Mouse (Mus musculus): ENCODE data around the gene Gng2. TPM values are rescaled to one million over a fixed set of nuclear protein-coding genes. Genes with fewer than 3 reads are reported as not detected.

The Gng2 gene
- polyA plus RNA-seq (2014; fragmentation: Nextera tagmentation; extraction: Ambion mirVana), result 134 and 152 TPM in 2 replicates

DNA sequence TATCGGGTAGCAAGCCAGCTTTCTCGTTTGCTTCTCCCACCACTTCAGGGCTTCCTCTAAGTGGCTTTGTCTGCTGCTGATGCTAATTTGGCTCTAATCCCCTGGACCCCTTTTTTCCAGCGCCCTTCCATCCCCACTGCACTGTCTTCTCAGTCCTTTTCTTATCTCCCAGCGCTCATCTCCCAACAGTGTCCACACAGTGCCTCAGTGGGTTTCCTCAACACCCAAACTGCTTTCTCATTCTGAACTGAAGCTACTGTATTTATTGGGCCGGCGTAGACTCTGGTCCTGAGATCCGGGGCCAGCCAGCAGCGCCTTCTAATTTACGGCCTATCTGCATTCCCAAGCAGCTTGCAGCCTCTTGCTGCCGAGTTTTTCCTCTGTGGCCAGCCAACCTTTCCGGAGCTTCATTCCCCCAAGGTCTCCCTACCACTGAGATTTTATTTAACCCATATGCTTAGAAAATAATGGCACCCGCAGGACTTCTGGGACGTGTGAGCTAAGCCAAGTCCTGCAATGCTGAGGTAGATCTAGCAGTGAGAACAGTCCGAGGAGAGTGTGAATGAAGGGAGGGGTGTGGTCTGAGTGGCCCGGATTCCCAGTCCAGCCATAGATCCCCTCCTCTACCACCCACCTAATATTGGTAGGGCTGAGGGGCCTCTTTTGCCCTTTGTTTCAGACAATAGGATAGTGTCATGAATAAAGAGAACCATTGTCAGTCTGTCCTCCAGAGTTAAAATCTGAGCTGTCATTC is at the start of gene Gng2:
TSS of gene Gng2 (minus strand) at position 357 of the 754 bp plus-strand sequence.
- peak within 1 kb of the TSS; percentile 68 for H3K4me2 ChIP-seq
- no peaks in the 10 kb centered on the region for H3K27me3 ChIP-seq (ENCODE audit: control insufficient read depth, insufficient read depth, low read length)
- peak within 1 kb of the TSS; percentile 94 for H3K27ac ChIP-seq (ENCODE audit: low read depth, low read length)
- peaks cover 18% of the 10 kb centered on the region for H3K4me1 ChIP-seq (ENCODE audit: control insufficient read depth, insufficient read depth, low read length)
- DNase-seq (ENCODE audit: low spot score, missing footprints) (no peak), ATAC-seq (ENCODE audit: low FRiP score) (peak; percentile 63)
- no peaks in the 10 kb centered on the region for H3K9me3 ChIP-seq (ENCODE audit: control insufficient read depth, low read length)
- H3K36me3 ChIP-seq (ENCODE audit: control insufficient read depth, insufficient read depth, low read length), result no peaks in the 10 kb centered on the region
- H3K4me3 ChIP-seq (ENCODE audit: low read depth, low read length), result peak within 1 kb of the TSS; percentile 55
- 5% methylated on average over 15 of the region's 15 CpGs for WGBS
- H3K9ac ChIP-seq (ENCODE audit: low read length), result peak within 1 kb of the TSS; percentile 85

DNA sequence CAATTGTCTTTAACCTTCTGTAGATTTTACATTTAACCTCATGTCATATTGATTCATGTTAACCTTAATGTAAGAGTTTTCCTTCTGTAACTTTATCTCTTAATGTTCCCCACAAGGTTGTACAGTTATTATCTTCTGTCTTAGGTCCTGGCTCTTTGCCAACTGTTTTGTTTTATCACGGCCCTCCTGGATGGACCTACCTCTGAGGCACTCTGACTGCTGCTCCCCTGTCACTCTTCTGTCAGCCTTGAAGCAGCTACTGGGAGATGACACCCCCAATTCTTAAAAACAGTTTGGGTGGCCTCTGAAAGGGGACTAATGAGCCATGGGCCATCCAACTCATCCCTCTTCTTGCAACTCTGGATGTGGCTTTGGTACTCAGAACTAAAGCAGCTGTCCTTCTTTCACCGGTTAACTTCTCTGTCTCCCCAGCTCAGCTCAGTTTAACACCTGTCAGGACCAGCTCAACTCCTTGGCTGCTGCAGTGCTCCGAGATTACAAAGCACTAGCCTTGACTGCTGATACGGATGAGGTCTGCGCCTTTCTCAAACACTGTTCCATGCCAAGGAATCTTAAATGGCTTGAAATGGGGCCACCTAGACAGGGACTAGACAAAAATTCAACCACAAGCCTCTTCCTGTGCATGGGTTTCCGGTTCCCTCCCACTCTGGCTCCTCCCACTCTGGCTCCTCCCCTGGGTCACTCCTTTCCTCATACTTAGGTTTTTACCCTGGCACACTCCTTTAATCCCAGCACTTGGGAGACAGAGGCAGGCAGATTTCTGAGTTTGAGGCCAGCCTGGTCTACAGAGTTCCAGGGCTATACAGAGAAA is 47.7 kb upstream of the Gng2 start:
- no peaks in the 10 kb centered on the region for H3K36me3 ChIP-seq (ENCODE audit: control insufficient read depth, insufficient read depth, low read length)

DNA sequence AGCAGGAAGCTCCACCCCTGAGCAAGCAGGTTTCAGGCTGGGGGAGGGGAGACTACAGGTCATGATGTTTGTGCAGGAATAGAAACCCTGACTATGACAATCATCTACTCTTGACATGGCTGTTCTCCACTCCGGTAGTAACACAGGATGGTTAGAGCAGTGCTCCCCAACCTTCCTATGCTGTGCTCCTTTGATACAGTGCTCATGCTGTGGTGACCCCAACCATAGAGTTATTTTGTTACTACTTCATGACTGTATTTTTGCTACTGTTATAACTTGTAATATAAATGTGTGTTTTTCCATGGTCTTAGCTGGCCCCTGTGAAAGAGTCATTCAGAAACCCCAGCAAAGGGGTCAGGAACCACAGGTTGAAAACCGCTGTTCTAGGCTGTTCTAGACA is 46.5 kb upstream of the Gng2 start:
- WGBS, result 92% methylated on average over 2 of the region's 2 CpGs
- Histone ChIP-seq H3K36me3 (ENCODE audit: control insufficient read depth, insufficient read depth, low read length) (no peaks in the 10 kb centered on the region), H3K27ac (ENCODE audit: low read depth, low read length) (no peak overlapping the region), H3K27me3 (ENCODE audit: control insufficient read depth, insufficient read depth, low read length) (no peaks in the 10 kb centered on the region), H3K9ac (ENCODE audit: low read length) (no peak overlapping the region), H3K9me3 (ENCODE audit: control insufficient read depth, low read length) (no peaks in the 10 kb centered on the region), H3K4me2 (no peak overlapping the region), H3K4me1 (ENCODE audit: control insufficient read depth, insufficient read depth, low read length) (no peaks in the 10 kb centered on the region), H3K4me3 (ENCODE audit: low read depth, low read length) (no peak overlapping the region)
- ATAC-seq (ENCODE audit: low FRiP score) (no peak), DNase-seq (ENCODE audit: low spot score, missing footprints) (no peak)

More for the DNA sequence above, 47.7 kb upstream of the Gng2 start:
- no peak overlapping the region for H3K27ac ChIP-seq (ENCODE audit: low read depth, low read length)
- no peaks in the 10 kb centered on the region for H3K9me3 ChIP-seq (ENCODE audit: control insufficient read depth, low read length)
- H3K4me3 ChIP-seq (ENCODE audit: low read depth, low read length), result no peak overlapping the region
- no peaks in the 10 kb centered on the region for H3K4me1 ChIP-seq (ENCODE audit: control insufficient read depth, insufficient read depth, low read length)
- WGBS, result 84% methylated on average over 6 of the region's 6 CpGs
- H3K9ac ChIP-seq (ENCODE audit: low read length), result no peak overlapping the region
- no peak for DNase-seq (ENCODE audit: low spot score, missing footprints)
- ATAC-seq (ENCODE audit: low FRiP score), result no peak
- no peak overlapping the region for H3K4me2 ChIP-seq
- no peaks in the 10 kb centered on the region for H3K27me3 ChIP-seq (ENCODE audit: control insufficient read depth, insufficient read depth, low read length)

DNA sequence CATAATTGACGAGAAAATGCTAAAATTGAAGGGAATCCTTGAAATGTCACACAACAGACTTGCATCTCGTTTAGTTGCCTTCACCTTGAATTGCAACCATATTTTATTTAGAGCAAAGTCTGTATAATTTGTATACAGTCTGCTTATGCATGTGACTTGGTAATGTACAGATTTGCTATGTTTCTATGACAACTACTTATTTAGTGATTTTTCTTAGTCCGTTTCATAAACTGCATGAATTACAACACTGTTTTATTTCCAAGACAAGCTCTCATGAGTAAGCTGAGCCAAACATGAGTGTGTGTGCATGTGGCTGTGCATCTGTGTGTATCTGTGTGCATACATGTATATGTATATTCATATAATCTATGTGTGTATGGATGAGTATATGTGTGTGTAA is 42.1 kb upstream of the Gng2 start:
- Histone ChIP-seq H3K4me2 (no peak overlapping the region), H3K36me3 (ENCODE audit: control insufficient read depth, insufficient read depth, low read length) (no peaks in the 10 kb centered on the region), H3K9ac (ENCODE audit: low read length) (no peak overlapping the region), H3K27me3 (ENCODE audit: control insufficient read depth, insufficient read depth, low read length) (no peaks in the 10 kb centered on the region), H3K9me3 (ENCODE audit: control insufficient read depth, low read length) (no peaks in the 10 kb centered on the region), H3K4me1 (ENCODE audit: control insufficient read depth, insufficient read depth, low read length) (no peaks in the 10 kb centered on the region), H3K27ac (ENCODE audit: low read depth, low read length) (no peak overlapping the region), H3K4me3 (ENCODE audit: low read depth, low read length) (no peak overlapping the region)
- DNase-seq (ENCODE audit: low spot score, missing footprints) (no peak), ATAC-seq (ENCODE audit: low FRiP score) (no peak)
- WGBS, result 84% methylated on average over 3 of the region's 3 CpGs

DNA sequence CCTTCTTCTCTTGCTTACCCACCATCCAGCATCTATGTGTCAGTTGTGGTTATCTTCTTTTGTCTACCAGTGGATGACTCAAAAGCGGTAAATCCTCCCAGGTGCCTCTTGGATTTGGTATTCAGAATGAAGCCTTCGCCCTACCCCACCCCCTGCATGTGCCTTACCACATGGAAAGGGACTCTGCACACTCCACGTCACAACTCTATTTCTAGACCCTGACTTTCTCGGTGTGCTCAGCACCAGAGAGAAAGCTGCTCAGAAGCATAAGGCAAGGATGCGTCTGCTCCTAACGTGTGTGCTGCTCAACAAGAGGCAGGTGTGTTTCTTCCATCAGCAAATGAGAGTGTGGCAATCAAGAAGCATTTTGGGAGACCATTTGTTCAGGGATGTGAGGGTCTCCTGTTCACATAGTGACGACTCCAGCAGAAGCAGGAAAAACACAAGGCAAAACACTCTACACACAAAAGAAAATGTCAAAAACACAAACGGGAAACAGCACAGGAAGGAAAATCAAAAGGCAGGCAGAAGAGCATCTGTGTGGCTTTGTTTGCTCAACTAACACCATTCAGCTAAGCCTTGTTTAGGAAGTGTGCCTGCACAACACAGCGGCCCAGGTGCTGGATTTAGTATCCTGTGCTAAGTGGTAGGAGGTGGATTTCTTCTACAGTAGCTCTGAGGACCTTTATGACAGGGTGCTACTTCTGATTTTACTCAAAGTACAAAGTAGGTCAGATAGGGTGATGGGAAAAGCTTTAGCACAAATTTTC is 35.3 kb upstream of the Gng2 start:
- 76% methylated on average over 9 of the region's 9 CpGs for WGBS
- H3K27me3 ChIP-seq (ENCODE audit: control insufficient read depth, insufficient read depth, low read length), result no peaks in the 10 kb centered on the region
- ATAC-seq (ENCODE audit: low FRiP score) (no peak), DNase-seq (ENCODE audit: low spot score, missing footprints) (no peak)
- no peak overlapping the region for H3K27ac ChIP-seq (ENCODE audit: low read depth, low read length)
- no peak overlapping the region for H3K4me2 ChIP-seq
- H3K9me3 ChIP-seq (ENCODE audit: control insufficient read depth, low read length), result no peaks in the 10 kb centered on the region
- H3K4me1 ChIP-seq (ENCODE audit: control insufficient read depth, insufficient read depth, low read length), result no peaks in the 10 kb centered on the region
- H3K36me3 ChIP-seq (ENCODE audit: control insufficient read depth, insufficient read depth, low read length), result no peaks in the 10 kb centered on the region
- H3K4me3 ChIP-seq (ENCODE audit: low read depth, low read length), result no peak overlapping the region
- H3K9ac ChIP-seq (ENCODE audit: low read length), result no peak overlapping the region

DNA sequence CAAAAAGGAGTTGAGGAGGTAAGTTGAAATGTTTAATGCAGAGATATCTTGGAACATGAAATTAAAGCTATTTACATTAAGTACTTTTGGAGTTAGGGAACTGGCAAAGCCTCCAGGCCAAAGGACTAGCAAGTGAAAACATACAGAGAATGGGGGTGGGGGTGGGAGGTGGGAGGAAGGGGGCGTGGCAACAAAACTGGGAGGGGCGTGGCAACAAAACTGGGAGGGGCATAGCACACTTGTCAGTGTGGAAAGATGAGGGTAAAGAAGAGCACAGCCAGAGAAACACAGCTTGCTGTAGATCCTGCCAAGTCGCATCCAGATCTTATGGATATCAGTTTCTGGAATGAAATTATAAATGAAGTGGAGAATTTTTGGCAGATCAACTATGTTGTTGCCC is 30.0 kb upstream of the Gng2 start:
- WGBS, result 66% methylated on average over 3 of the region's 3 CpGs
- Histone ChIP-seq H3K27me3 (ENCODE audit: control insufficient read depth, insufficient read depth, low read length) (no peaks in the 10 kb centered on the region), H3K36me3 (ENCODE audit: control insufficient read depth, insufficient read depth, low read length) (no peaks in the 10 kb centered on the region), H3K4me3 (ENCODE audit: low read depth, low read length) (no peak overlapping the region), H3K4me2 (no peak overlapping the region), H3K9me3 (ENCODE audit: control insufficient read depth, low read length) (no peaks in the 10 kb centered on the region; the same call in 1 of the 2 replicates), H3K4me1 (ENCODE audit: control insufficient read depth, insufficient read depth, low read length) (no peaks in the 10 kb centered on the region), H3K27ac (ENCODE audit: low read depth, low read length) (no peak overlapping the region), H3K9ac (ENCODE audit: low read length) (no peak overlapping the region)
- no peak for DNase-seq (ENCODE audit: low spot score, missing footprints)
- no peak for ATAC-seq (ENCODE audit: low FRiP score)

DNA sequence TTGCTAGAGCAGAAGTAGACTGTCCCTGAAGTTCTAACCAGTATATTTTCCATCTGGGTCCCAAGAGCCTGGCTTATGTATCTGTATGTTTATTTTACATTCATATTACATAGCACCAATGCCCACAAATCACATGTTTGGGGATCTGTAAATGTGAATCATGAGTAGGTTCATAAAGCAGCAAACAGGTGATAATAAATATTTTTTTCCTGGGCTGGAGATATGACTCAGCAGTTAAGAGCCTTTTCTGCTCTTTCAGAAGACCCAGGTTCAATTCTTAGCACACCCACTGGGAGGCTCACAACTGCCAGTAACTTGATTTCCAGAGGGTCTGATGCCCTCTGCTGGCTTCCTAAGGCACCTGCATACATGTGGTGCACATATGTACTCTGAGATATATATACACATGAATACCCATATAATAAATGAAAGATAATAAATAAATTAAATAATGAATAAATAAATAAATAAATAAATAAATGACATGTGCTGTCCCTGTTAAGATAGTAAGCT is 27.4 kb upstream of the Gng2 start:
- no peaks in the 10 kb centered on the region; the same call in 1 of the 2 replicates for H3K9me3 ChIP-seq (ENCODE audit: control insufficient read depth, low read length)
- no peak overlapping the region for H3K9ac ChIP-seq (ENCODE audit: low read length)
- H3K4me1 ChIP-seq (ENCODE audit: control insufficient read depth, insufficient read depth, low read length), result no peaks in the 10 kb centered on the region
- no peak overlapping the region for H3K27ac ChIP-seq (ENCODE audit: low read depth, low read length)
- H3K4me3 ChIP-seq (ENCODE audit: low read depth, low read length), result no peak overlapping the region
- ATAC-seq (ENCODE audit: low FRiP score) (no peak), DNase-seq (ENCODE audit: low spot score, missing footprints) (peak; percentile 69)
- H3K36me3 ChIP-seq (ENCODE audit: control insufficient read depth, insufficient read depth, low read length), result no peaks in the 10 kb centered on the region
- no peaks in the 10 kb centered on the region for H3K27me3 ChIP-seq (ENCODE audit: control insufficient read depth, insufficient read depth, low read length)
- H3K4me2 ChIP-seq, result no peak overlapping the region

DNA sequence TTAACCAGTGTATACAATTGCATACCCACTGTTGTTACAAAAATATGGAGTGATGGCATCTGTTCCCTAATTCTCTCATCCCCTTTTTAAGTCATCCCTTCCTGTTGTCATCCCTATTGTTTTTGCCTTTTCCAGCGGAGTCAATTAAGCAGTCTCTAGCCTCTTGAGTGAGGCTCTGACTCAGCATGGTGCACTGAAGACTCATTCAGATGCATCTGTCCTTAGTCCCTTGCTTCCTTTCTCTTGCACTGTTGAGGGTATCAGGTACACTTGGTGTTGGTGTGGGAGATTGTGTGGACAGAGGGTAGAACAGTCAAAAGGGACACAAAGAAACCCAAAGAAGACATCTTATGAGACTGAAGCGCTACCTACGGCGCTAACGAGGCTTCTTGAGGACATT is 19.4 kb upstream of the Gng2 start:
- ATAC-seq (ENCODE audit: low FRiP score), result no peak
- DNase-seq (ENCODE audit: low spot score, missing footprints), result no peak
- no peaks in the 10 kb centered on the region for H3K9me3 ChIP-seq (ENCODE audit: control insufficient read depth, low read length)
- peaks cover 3% of the 10 kb centered on the region; the same call in 1 of the 2 replicates for H3K4me1 ChIP-seq (ENCODE audit: control insufficient read depth, insufficient read depth, low read length)
- 66% methylated on average over 5 of the region's 5 CpGs for WGBS
- no peaks in the 10 kb centered on the region for H3K27me3 ChIP-seq (ENCODE audit: control insufficient read depth, insufficient read depth, low read length)
- H3K36me3 ChIP-seq (ENCODE audit: control insufficient read depth, insufficient read depth, low read length), result no peaks in the 10 kb centered on the region
- H3K4me2 ChIP-seq, result no peak overlapping the region
- no peak overlapping the region for H3K4me3 ChIP-seq (ENCODE audit: low read depth, low read length)
- H3K27ac ChIP-seq (ENCODE audit: low read depth, low read length), result no peak overlapping the region
- H3K9ac ChIP-seq (ENCODE audit: low read length), result no peak overlapping the region

All from midbrain, embryonic 11.5 days (tissue).